Mouse (Mus musculus) liver, adult 2 months (tissue): ENCODE results near the gene Bbox1.

ENCODE experiments used
- CTCF ChIP-seq: fragments of 200-500 bp; IDR thresholded peaks from 2 replicates; pipeline ENCODE4 v1.5.1; 2011; ENCODE audit warnings: low read depth, low read length, control low read depth
- POLR2A ChIP-seq: fragments of 200-500 bp; IDR thresholded peaks from 2 replicates; pipeline ENCODE4 v1.6.1; 2011; ENCODE audit warnings: low read length, control low read depth; ENCODE audit not compliant: insufficient read depth; ENCODE audit errors: extremely low read depth

DNA sequence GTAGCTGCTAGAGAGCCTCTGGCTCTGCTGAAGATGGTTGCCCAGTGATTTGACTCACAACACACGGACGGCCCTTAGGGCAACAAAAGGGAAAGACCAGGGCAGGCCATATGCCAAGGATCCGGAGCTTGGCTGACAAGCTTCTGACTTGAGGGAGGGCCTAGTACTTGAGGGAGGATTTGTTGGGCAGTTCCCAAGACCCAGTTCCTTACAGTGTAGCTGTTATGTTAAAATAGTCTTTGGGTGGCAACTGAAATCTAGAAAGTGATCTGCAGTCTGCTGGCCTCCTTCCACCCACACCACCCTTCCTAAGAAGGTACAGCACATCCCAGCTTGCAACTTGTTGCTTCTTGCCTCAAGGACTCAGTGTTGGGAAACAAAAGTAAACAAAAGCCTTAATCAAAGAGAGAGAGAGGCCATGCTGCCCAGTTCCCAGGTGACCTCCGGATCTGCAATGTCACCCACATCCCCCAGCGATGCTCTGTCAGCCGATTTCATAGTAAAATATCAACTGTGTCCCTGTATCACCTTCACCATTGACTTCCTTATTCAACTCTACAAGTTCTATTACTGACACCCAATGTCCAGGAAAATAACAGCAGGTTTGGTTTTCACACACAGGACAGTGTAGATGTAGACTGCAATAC is at the start of gene Bbox1:
- peak; percentile 38; the same call in 1 of the 2 replicates for TF ChIP-seq CTCF
- no peak for TF ChIP-seq POLR2A
